Comparison of ENCODE assay signal across 26 mouse cellular contexts in genomic region chr6:116394916-116395648, GRCm38 (mm10). TPM values are rescaled to one million over a fixed set of nuclear protein-coding genes. Genes with fewer than 3 reads are reported as not detected.
A peak's percentile ranks its signal among the peaks of the same experiment; 100 is the strongest.
DNase-seq lines count a peak whose midpoint lies in the region; ATAC-seq and TF ChIP-seq lines count a peak whose summit lies in the region.
"Had no signal": no experiment of that assay in that cellular context is flagged by ENCODE, and none has a peak within 500 bp of the region (broad histone marks: within the 10 kb centered on the region; RNA-seq: fewer than 3 reads in every experiment).

No protein-coding gene starts in this region.

- H3K9ac ChIP-seq in intestine, embryonic 14.5 days (ENCODE audit: low read length) = no peak overlapping the region
- no peak overlapping the region for H3K9ac ChIP-seq in intestine, postnatal 0 days (ENCODE audit: low read depth, low read length)
- no peak overlapping the region for H3K9ac ChIP-seq in MEL (ENCODE audit: control insufficient read depth, low read depth, low read length, poor library complexity, severe bottlenecking)
- H3K9ac ChIP-seq in stomach, postnatal 0 days (ENCODE audit: low read length) = no peak overlapping the region
- H3K9ac ChIP-seq: embryonic facial prominence, embryonic 13.5 days; embryonic facial prominence, embryonic 15.5 days; forebrain, embryonic 12.5 days had no signal

- no peaks in the 10 kb centered on the region for H3K9me3 ChIP-seq in intestine, embryonic 14.5 days (ENCODE audit: control insufficient read depth, low read length)
- H3K9me3 ChIP-seq in intestine, postnatal 0 days (ENCODE audit: control insufficient read depth) = no peaks in the 10 kb centered on the region
- H3K9me3 ChIP-seq in MEL (replicated peaks; ENCODE audit: insufficient read depth, low read length) = no peaks in the 10 kb centered on the region
- no peaks in the 10 kb centered on the region for H3K9me3 ChIP-seq in stomach, postnatal 0 days (ENCODE audit: control insufficient read depth, low read length)
- H3K9me3 ChIP-seq: embryonic facial prominence, embryonic 13.5 days; embryonic facial prominence, embryonic 15.5 days; forebrain, embryonic 10.5 days; forebrain, embryonic 12.5 days; G1E had no signal

- 84% methylated on average over 2 of the region's 2 CpGs for WGBS in intestine, embryonic 14.5 days
- WGBS in intestine, postnatal 0 days = 87% methylated on average over 2 of the region's 2 CpGs
- WGBS in stomach, postnatal 0 days = 76% methylated on average over 2 of the region's 2 CpGs

- no peak for TF ChIP-seq POLR2A in MEL (IDR thresholded peaks at IDR 0.05; ENCODE audit: control insufficient read depth in 1 of 2, insufficient read depth in 1 of 2, low read depth in 1 of 2, low read length in 2 of 2, poor library complexity in 1 of 2)

- no peaks in the 10 kb centered on the region for H3K4me1 ChIP-seq in intestine, embryonic 14.5 days (replicated peaks; ENCODE audit: control insufficient read depth, insufficient read depth, low read length)
- H3K4me1 ChIP-seq in intestine, postnatal 0 days (replicated peaks; ENCODE audit: control insufficient read depth, insufficient read depth, low read length) = no peaks in the 10 kb centered on the region
- H3K4me1 ChIP-seq in MEL (ENCODE audit: control insufficient read depth in 1 of 2, insufficient read depth in 2 of 2, low read length in 2 of 2) = peaks cover 5 to 10% of the 10 kb centered on the region in 2 experiments; a peak in 3 of 4 replicates
- H3K4me1 ChIP-seq in stomach, postnatal 0 days (replicated peaks; ENCODE audit: control insufficient read depth, insufficient read depth) = no peaks in the 10 kb centered on the region
- H3K4me1 ChIP-seq: embryonic facial prominence, embryonic 13.5 days; embryonic facial prominence, embryonic 15.5 days had no signal

- TF ChIP-seq RAD21 in MEL (IDR thresholded peaks at IDR 0.05; ENCODE audit: low read depth, low read length) = no peak

- H3K79me2 ChIP-seq in MEL (ENCODE audit: control insufficient read depth, insufficient read depth, low read length, poor library complexity) = no peaks in the 10 kb centered on the region

- ATAC-seq in intestine, embryonic 14.5 days (replicated peaks; ENCODE audit: low FRiP score, low TSS enrichment, low read depth) = no peak
- no peak for ATAC-seq in intestine, postnatal 0 days
- no peak for ATAC-seq in stomach, postnatal 0 days (ENCODE audit: low FRiP score, low TSS enrichment)
- ATAC-seq: CD4-positive, CD25-positive, alpha-beta regulatory T cell, adult 4 months; forebrain, embryonic 14.5 days; forebrain, embryonic 16.5 days had no signal

- TF ChIP-seq EP300 in MEL (IDR thresholded peaks at IDR 0.05; ENCODE audit: low read depth in 1 of 2, low read length in 2 of 2) = no peak
- no peak for TF ChIP-seq EP300 in stomach, postnatal 0 days (optimal IDR thresholded peaks at IDR 0.05)

- no peak overlapping the region for H3K27ac ChIP-seq in intestine, embryonic 14.5 days (ENCODE audit: low read depth)
- no peak overlapping the region for H3K27ac ChIP-seq in intestine, postnatal 0 days (ENCODE audit: low read depth, low read length)
- peak overlapping the region; percentile 7; the same call in 1 of the 2 replicates for H3K27ac ChIP-seq in MEL (ENCODE audit: control insufficient read depth, low read depth, low read length)
- H3K27ac ChIP-seq in stomach, postnatal 0 days (replicated peaks) = no peak overlapping the region
- H3K27ac ChIP-seq: embryonic facial prominence, embryonic 13.5 days; embryonic facial prominence, embryonic 15.5 days; forebrain, embryonic 10.5 days; forebrain, embryonic 12.5 days had no signal

- no peak overlapping the region for H3K4me3 ChIP-seq in intestine, embryonic 14.5 days (ENCODE audit: low read depth, low read length)
- no peak overlapping the region for H3K4me3 ChIP-seq in intestine, postnatal 0 days (ENCODE audit: low read depth, low read length)
- H3K4me3 ChIP-seq in MEL (ENCODE audit: control insufficient read depth in 1 of 2, insufficient read depth in 1 of 2, low read depth in 2 of 2, low read length in 2 of 2) = no peak overlapping the region
- H3K4me3 ChIP-seq in stomach, postnatal 0 days (ENCODE audit: low read depth, low read length) = no peak overlapping the region
- H3K4me3 ChIP-seq: embryonic facial prominence, embryonic 13.5 days; embryonic facial prominence, embryonic 15.5 days; erythroblast, embryonic 14.5 days; forebrain, embryonic 10.5 days; forebrain, embryonic 12.5 days had no signal

- H3K27me3 ChIP-seq in intestine, embryonic 14.5 days (replicated peaks; ENCODE audit: control insufficient read depth, insufficient read depth, low read length) = no peaks in the 10 kb centered on the region
- no peaks in the 10 kb centered on the region for H3K27me3 ChIP-seq in intestine, postnatal 0 days (replicated peaks; ENCODE audit: control insufficient read depth, insufficient read depth, low read length)
- no peaks in the 10 kb centered on the region for H3K27me3 ChIP-seq in MEL (ENCODE audit: control insufficient read depth in 1 of 2, insufficient read depth in 2 of 2, low read length in 2 of 2)
- H3K27me3 ChIP-seq in stomach, postnatal 0 days (ENCODE audit: control insufficient read depth, insufficient read depth, low read length) = no peaks in the 10 kb centered on the region
- H3K27me3 ChIP-seq: CH12.LX; embryonic facial prominence, embryonic 13.5 days; embryonic facial prominence, embryonic 15.5 days; forebrain, embryonic 12.5 days had no signal

- DNase-seq in cerebellum, postnatal 10 days = peak; percentile 47 to 52
- no peak for DNase-seq in cerebellum, adult 18-20 months
- DNase-seq in intestine, embryonic 14.5 days (ENCODE audit: low spot score) = peak; percentile 21
- DNase-seq in MEL (ENCODE audit: low read depth, low spot score) = peak; percentile 62
- peak; percentile 5 for DNase-seq in stomach, postnatal 0 days (ENCODE audit: low spot score)
- DNase-seq in embryo, embryonic 10 days (ENCODE audit: low spot score) = no peak
- DNase-seq: adrenal gland, adult 8-10 months; adrenal gland, postnatal 14 days; adrenal gland, postnatal 36 days; B cell, adult 2 months; cerebellum, adult 11-12 months; cerebellum, adult 8-10 months; cerebellum, adult 9-11 months; cerebellum, postnatal 25 days; embryo, embryonic 11 days had no signal

- no peaks in the 10 kb centered on the region for H3K36me3 ChIP-seq in intestine, embryonic 14.5 days (ENCODE audit: control insufficient read depth, insufficient read depth, low read length)
- H3K36me3 ChIP-seq in intestine, postnatal 0 days (ENCODE audit: control insufficient read depth, insufficient read depth) = 0 out of 2 replicates have a peak, but pooled peaks cover 3% of the 10 kb centered on the region
- peaks cover 0 to 3% of the 10 kb centered on the region in 2 experiments; a peak in 2 of 4 replicates for H3K36me3 ChIP-seq in MEL (ENCODE audit: control insufficient read depth in 1 of 2, insufficient read depth in 2 of 2, low read length in 2 of 2)
- H3K36me3 ChIP-seq in stomach, postnatal 0 days (ENCODE audit: control insufficient read depth, insufficient read depth, low read length) = no peaks in the 10 kb centered on the region
- H3K36me3 ChIP-seq: embryonic facial prominence, embryonic 13.5 days; embryonic facial prominence, embryonic 15.5 days; forebrain, embryonic 10.5 days; forebrain, embryonic 12.5 days had no signal

- no peak for TF ChIP-seq CTCF in intestine, postnatal 0 days (IDR thresholded peaks at IDR 0.05; ENCODE audit: low read depth)
- no peak for TF ChIP-seq CTCF in MEL (IDR thresholded peaks at IDR 0.05 in 2 of 3, conservative IDR thresholded peaks at IDR 0.05 in 1 of 3; ENCODE audit: control insufficient read depth in 1 of 3, insufficient read depth in 1 of 3, low read depth in 2 of 3, low read length in 3 of 3, poor library complexity in 1 of 3, severe bottlenecking in 1 of 3)
- TF ChIP-seq CTCF in stomach, postnatal 0 days (IDR thresholded peaks at IDR 0.05; ENCODE audit: low read depth) = no peak

- H3K4me2 ChIP-seq in intestine, embryonic 14.5 days (ENCODE audit: low read length) = no peak overlapping the region
- H3K4me2 ChIP-seq in intestine, postnatal 0 days (replicated peaks; ENCODE audit: low read depth) = no peak overlapping the region
- no peak overlapping the region for H3K4me2 ChIP-seq in stomach, postnatal 0 days (replicated peaks; ENCODE audit: low read depth)
- H3K4me2 ChIP-seq: embryonic facial prominence, embryonic 13.5 days; embryonic facial prominence, embryonic 15.5 days; forebrain, embryonic 12.5 days had no signal

TF ChIP-seq in MEL, 35 proteins besides CTCF, POLR2A, EP300 and RAD21:
- TF ChIP-seq MAZ (IDR thresholded peaks at IDR 0.05; ENCODE audit: low read depth, low read length) (no peak), GATA1 (IDR thresholded peaks at IDR 0.05; ENCODE audit: low read depth, low read length) (0 out of 2 replicates have a peak, but pooled peaks have one; percentile 36), POLR2AphosphoS2 (IDR thresholded peaks at IDR 0.05; ENCODE audit: low read length) (no peak), ZKSCAN1 (IDR thresholded peaks at IDR 0.05; ENCODE audit: low read depth, low read length) (no peak), TBP (IDR thresholded peaks at IDR 0.05; ENCODE audit: low read depth, low read length) (no peak), MAX (IDR thresholded peaks at IDR 0.05; ENCODE audit: low read length) (no peak), ZC3H11A (IDR thresholded peaks at IDR 0.05; ENCODE audit: low read depth, low read length) (no peak), RCOR1 (IDR thresholded peaks at IDR 0.05; ENCODE audit: low read depth, low read length) (no peak), MYB (IDR thresholded peaks at IDR 0.05; ENCODE audit: low read depth, low read length) (no peak), MYC (IDR thresholded peaks at IDR 0.05; ENCODE audit: low read depth, low read length) (no peak), HCFC1 (IDR thresholded peaks at IDR 0.05; ENCODE audit: low read depth, low read length) (no peak), JUND (IDR thresholded peaks at IDR 0.05; ENCODE audit: low read depth, low read length) (peak; percentile 54; the same call in 1 of the 2 replicates)

RNA-seq across cellular contexts. Expression of gene March8, which starts 57.3 kb away (rescaled TPM):
- polyA plus RNA-seq in intestine, embryonic 14.5 days (2014; fragmentation: Nextera tagmentation; extraction: Ambion mirVana) = 26.6 and 30.8 TPM in 2 replicates
- polyA plus RNA-seq in intestine, postnatal 0 days (2015; fragmentation: Nextera tagmentation; extraction: Ambion mirVana) = 29.4 and 31.5 TPM in 2 replicates
- total RNA-seq in MEL (2012; rRNA removed) = 20.8 and 22.7 TPM in 2 replicates
- polyA plus RNA-seq in MEL (2012; ENCODE audit: insufficient read depth in 1 of 2, insufficient read length in 2 of 2, low read depth in 1 of 2, low replicate concordance in 2 of 2, missing spikeins in 1 of 2) = 10 to 100 TPM in 1 of 2 experiments, not detected in 1; 24.9 TPM
- 24.0 and 26.4 TPM in 2 replicates for polyA plus RNA-seq in stomach, postnatal 0 days (2015; fragmentation: Nextera tagmentation; extraction: Ambion mirVana)

Comparison
In these comparisons a context has a peak if more than half of its experiments do, and no peak if none do; other contexts are left out.
1. DNase-seq: peak in cerebellum, postnatal 10 days (2 of 2), intestine, embryonic 14.5 days (single experiment), MEL (single experiment) and stomach, postnatal 0 days (single experiment); none in cerebellum, adult 18-20 months (0 of 2) and embryo, embryonic 10 days (single experiment).